Mouse (Mus musculus): ENCODE measurements around the gene Olfr691. TPM values are rescaled to one million over a fixed set of nuclear protein-coding genes. Genes with fewer than 3 reads are reported as not detected.
"Not testable (repeated sequence)": the region's sequence is repeated elsewhere in the genome, so short reads cannot be mapped to it uniquely, and the experiment has no call there.

Gene Olfr691
- 1 to 10 TPM in 1 of 2 experiments, under 1 TPM in 1; 0.73 to 1.2 TPM for total RNA-seq (2021)

DNA sequence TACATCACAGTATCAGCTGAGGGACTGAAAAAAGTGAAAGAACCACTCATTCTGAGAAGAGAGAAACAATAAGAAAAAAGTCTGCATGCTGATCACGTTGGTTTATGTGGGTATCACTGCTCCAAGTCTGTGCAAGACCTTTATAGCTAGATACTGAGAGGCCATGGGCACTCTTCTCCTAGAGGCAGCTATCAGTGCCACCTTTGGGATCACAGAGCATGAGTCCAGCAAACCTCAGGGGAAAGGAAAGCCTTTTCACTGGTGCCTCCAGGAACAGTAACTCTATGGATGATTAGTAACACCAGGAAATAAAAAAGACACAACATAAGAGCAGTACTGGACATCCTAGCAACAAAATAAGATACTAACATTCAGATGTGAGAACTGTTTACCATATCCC, at the start of gene Olfr691:
Olfr691 (minus strand) TSS at position 101 of the 400 bp plus-strand sequence.
- no peak for DNase-seq (ENCODE audit: low spot score in 2 of 2)
- intact Hi-C loops (cut with DNase I) = no loop called here

DNA sequence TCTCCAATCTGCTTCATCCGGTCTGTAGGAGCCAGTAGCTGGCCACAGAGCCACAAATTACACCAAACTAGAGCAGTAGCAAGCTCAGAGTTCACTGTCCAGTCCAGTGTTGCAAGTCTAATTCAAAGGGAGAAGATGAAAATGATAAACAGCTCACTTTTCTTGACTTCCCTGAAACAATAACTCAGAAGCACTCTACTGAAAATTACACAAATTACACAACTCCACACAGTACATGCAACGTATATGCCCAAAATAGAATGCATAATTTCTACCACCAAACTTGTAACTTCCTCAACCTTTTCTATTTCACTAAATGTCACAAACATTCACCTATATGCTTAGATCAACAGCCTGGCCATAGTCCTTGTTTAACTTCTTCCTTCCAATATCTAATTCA, 48.2 kb upstream of the Olfr691 start:
- intact Hi-C loops (cut with DNase I) = no loop called here
- DNase-seq (ENCODE audit: low spot score in 2 of 2) = no peak

DNA sequence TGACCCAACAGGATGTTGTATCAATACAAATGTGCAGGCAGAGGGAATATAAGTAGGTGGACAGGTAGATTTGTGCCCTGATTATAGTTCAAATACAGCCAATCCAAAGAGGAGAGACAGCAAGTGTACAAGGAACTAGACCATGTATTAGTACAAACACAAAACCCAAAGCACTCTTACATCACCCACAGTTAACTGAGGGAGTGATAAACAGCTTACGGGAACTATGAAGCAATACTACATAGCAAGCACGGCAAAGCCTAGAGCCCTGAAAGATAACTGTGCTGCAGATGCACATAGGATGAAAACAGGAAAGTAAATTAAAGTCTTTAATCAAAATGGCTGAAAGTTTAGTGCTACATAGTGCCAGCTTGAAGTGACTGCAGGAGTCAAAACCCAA, 45.6 kb upstream of the Olfr691 start:
- intact Hi-C loops (cut with DNase I) = no loop called here
- DNase-seq (ENCODE audit: low spot score in 2 of 2) = no peak

DNA sequence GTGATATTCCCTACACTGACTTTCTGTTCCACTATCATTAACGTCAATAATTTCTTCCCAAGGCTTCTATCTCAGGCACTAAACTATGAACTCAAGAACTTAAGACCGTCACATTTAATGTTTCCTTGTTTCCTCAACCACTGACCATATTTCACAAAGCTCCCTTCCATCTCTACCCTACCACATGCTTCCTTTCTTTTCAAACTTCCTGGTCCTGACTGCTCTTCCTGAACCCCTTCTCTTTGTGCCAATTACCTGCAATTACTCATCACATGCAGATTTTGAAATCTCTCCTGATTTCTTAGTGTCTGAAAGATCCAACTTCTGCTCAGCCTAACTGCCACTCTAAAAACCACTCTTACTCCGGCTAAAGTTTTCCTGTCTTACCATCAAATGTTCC, 38.3 kb upstream of the Olfr691 start:
- DNase-seq (ENCODE audit: low spot score in 2 of 2) = no peak
- intact Hi-C loops (cut with DNase I) = no loop called here

DNA sequence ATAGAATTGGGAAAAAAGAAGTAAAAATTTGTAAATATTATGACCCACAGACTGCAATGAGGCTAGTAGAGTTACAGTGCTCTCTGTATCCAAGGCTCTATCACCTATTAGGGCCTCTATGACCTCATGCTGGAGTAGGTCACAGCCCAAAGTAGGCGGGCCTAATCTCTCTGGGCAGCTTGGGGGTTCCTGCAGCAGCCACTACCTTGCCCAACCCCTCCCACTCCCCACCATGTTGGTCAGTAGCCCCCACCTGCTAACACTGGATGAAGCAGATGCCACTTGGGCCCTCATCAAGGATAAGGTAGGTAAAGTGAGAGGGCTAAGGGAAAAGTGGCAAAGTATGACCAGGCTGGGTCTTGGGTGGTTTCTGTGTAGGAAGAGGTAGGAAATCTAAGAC, 32.8 kb upstream of the Olfr691 start, which contains the start of gene Gm5901:
Gm5901 (plus strand) TSS at position 173 of the 400 bp plus-strand sequence.
- no peak for DNase-seq (ENCODE audit: low spot score in 2 of 2)
- intact Hi-C loops (cut with DNase I) = no loop called here

DNA sequence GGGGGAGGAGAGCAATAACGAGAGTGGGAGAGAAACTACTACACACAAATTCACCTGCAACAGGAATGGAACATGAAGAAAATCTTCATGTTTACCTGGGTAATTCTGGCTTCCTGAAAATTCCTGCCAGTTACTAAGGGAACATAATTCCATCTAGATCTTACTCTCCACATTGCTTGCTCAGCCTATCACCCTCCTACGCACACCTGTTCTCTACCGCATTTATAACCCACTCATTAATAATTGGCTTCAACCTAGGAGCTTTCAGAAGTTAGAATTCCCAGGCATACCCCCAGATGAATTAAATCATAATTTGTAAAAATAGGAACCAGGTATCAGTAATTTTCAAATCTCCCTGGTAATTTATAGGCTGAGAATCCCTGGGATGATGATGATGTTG, 31.9 kb upstream of the Olfr691 start:
- peak in 1 of 2 experiments; percentile 17 for DNase-seq (ENCODE audit: low spot score in 2 of 2)
- intact Hi-C loops (cut with DNase I) = no loop called here

DNA sequence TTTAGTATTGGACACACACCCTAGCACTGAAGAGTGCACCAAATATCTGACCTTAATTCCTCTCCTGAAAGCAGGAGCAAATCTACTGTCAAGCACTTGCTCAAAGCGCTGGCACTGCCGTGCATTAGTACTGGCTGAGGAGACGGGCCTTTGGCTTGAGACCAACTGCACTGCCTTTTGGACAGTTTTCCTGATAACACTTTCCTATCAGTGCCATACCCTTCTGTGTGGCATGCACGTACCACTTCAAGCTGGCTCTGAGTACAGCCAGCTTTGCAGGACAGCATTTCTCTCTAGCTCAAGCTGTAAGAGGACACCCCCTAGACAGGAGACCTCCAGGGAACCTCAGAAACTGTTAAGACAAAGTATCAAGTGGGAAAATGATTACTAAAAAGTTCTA, 31.4 kb upstream of the Olfr691 start:
- intact Hi-C loops (cut with DNase I) = no loop called here
- DNase-seq (ENCODE audit: low spot score in 2 of 2) = no peak

DNA sequence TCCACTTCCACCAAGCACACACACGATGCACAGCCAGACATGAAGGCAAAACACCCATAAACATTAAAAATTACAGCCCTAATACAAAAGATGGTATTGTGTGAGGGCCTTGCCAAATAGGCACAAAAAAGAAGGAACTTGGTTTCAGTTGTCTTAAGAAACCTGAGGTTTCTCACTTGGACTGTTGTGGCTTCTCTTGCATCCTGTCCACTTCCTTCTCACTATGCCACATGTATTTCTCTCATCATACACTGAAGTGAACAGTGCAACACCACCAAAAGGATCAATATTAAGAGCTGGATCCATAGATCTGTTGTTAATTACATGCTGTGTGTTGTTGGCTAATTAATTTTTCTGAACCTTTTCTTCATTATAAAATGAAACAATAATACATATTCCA, 30.8 kb upstream of the Olfr691 start:
- intact Hi-C loops (cut with DNase I) = no loop called here
- DNase-seq (ENCODE audit: low spot score in 2 of 2) = no peak

DNA sequence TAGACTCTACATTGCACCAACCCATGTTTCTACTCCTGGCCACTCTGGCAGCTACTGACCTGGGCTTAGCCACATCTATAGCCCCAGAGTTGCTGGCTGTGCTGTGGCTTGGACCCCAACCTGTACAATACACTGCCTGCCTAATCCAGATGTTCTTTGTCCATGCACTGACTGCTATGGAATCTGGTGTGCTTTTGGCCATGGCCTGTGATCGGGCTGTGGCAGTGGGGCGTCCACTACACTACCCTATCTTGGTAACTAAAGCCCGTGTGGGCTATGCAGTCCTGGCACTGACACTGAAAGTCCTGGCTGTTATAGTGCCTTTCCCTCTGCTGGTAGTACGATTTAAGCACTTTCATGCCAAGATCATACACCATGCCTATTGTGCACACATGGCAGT, 26.5 kb upstream of the Olfr691 start:
- DNase-seq (ENCODE audit: low spot score in 2 of 2) = no peak
- intact Hi-C loops (cut with DNase I) = no loop called here

DNA sequence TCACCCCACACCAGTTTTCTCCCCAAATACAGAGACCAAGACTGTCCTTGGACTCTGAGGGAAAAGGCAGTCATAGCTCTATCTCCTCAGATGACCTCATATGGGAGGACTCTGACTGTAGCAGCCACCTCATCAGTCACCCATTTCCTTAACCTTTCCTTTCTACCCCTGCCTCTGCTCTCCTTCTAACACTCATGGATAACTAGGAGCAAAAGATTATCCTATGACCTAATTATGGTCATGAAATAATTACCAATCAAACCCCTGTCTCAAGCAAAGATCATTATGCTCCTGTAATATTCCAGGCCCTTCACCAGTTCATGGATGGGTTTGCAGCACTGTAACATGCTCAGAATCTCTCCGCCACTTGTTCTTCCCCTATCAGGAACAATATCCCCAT, 25.9 kb upstream of the Olfr691 start, which contains the start of gene Olfr692:
Olfr692 (plus strand) TSS at position 301 of the 400 bp plus-strand sequence.
- no peak for DNase-seq (ENCODE audit: low spot score in 2 of 2)
- intact Hi-C loops (cut with DNase I) = no loop called here

DNA sequence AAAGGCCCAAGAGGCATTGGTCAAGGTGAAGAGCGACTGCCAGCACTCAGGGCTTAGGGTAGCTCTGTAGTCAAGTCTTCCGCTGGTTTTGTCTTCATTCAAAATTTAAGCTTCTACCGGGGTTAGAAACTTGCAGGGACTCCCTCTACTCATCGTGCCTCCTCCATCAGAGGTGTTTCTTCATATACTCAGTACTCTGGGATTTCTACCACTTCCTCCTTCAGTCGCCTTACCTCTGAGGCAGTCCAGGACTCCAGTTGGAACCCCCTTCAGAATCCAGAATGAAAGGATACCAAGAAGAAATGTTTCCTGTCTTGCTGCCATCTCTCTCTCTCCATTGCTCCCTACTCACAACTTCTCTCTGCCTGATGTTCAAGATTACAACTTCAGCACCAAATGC, 25.2 kb upstream of the Olfr691 start:
- intact Hi-C loops (cut with DNase I) = no loop called here
- DNase-seq (ENCODE audit: low spot score in 2 of 2) = no peak

DNA sequence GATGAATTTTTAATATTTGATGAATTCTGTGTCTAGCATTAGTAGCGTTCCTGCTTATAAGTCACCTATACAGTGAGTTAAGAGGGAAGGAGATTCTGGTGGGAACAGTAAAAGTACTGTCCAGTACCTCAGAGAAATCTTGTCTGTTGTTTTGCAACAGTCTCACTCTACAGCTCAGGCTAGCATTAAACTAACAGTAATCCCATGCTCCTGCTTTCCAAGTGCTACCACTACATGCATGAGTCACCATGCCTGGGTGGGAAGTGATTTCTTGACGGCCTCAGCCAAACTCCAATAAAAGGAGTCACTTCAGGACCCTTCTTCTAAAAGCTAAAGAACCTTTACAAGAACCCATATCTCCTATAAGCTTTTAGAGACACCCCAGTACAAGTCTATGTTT, 19.6 kb upstream of the Olfr691 start:
- no peak for DNase-seq (ENCODE audit: low spot score in 2 of 2)
- intact Hi-C loops (cut with DNase I) = no loop called here

DNA sequence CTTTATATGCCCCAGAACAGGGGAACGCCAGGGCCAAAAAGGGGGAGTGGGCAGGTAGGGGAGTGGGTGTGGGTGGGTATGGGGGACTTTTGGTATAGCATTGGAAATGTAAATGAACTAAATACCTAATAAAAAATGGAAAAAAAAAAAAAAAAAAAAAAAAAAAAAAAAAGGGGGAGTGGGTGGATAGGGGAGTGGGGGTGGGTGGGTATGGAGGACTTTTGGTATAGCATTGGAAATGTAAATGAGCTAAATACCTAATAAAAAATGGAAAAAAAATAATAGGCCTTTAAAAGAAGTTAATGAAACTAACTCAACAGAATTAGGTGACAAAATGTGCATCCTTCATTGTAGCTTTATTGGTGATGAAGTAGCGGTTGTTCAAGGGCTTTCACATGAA, 14.4 kb upstream of the Olfr691 start:
- intact Hi-C loops (cut with DNase I); DNase-seq (ENCODE audit: low spot score in 2 of 2): not testable (repeated sequence)

DNA sequence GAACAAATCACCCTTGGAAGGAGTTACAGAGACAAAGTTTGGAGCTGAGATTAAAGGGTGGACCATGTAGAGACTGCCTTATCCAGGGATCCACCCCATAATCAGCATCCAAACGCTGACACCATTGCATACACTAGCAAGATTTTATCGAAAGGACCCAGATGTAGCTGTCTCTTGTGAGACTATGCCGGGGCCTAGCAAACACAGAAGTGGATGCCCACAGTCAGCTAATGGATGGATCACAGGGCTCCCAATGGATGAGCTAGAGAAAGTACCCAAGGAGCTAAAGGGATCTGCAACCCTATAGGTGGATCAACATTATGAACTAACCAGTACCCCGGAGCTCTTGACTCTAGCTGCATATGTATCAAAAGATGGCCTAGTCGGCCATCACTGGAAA, 14.0 kb upstream of the Olfr691 start:
- DNase-seq (ENCODE audit: low spot score in 2 of 2); intact Hi-C loops (cut with DNase I): not testable (repeated sequence)

DNA sequence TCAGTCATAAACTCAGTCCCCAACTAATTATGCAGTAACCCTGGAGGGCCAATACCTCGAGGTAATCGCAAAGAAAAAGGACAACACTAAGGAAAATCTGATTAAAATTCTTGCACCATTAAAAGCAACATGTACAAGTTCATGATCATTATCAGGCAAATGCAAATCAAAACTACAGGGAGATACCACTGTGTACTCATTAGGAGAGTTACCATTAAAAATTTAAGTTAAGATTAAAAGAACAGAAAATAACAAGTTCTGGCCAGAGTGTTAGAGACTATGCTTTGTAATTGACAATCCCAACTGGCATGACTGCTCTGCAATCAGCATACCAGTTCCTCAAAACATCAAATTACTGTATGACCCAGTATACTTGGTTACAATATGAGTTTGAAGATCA, 682 bp upstream of the Olfr691 start:
- no peak for DNase-seq (ENCODE audit: low spot score in 2 of 2)
- intact Hi-C loops (cut with DNase I) = no loop called here

DNA sequence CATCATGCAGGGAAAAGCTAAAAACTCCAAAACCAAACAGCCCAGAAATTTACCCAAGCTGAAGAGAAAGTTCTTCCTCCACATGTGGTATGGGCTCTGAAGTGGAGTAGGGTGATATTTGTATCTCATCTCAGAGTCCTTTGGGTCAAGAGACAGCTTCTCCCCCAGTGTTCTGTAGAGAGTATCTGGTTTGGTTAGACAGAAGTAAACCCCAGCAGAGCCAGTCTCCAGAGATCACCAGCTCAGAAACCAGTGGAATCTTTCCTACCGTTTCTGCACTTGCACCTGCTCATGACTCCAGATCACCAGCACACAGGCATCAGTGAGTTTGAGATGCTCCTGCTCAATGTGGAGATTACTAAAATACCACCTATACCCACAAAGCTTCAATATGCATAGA, 8.1 kb downstream of the Olfr691 start, which contains the start of gene Olfr690:
Olfr690 (minus strand) TSS at position 101 of the 400 bp plus-strand sequence.
- intact Hi-C loops (cut with DNase I) = no loop called here
- DNase-seq (ENCODE audit: low spot score in 2 of 2) = no peak

DNA sequence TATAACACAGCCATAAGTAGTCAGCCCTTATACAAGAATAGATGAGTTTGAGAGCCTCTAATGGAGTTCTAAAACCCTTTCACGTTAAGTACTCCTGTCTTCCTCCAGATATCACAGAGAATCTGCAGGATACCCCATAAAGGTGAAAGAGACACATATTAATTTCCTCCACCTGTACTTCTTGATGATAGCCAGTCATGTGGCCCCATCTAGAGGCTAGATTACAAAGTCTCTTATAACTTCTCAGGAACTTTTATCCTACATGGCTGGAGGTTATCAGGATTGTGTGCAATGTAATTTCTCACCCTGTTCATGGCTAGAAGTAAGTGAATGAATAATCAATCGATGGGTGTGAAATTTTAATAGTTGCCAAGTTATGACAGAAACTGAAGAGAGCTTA, 16.8 kb downstream of the Olfr691 start:
- DNase-seq (ENCODE audit: low spot score in 2 of 2) = no peak
- intact Hi-C loops (cut with DNase I) = no loop called here

DNA sequence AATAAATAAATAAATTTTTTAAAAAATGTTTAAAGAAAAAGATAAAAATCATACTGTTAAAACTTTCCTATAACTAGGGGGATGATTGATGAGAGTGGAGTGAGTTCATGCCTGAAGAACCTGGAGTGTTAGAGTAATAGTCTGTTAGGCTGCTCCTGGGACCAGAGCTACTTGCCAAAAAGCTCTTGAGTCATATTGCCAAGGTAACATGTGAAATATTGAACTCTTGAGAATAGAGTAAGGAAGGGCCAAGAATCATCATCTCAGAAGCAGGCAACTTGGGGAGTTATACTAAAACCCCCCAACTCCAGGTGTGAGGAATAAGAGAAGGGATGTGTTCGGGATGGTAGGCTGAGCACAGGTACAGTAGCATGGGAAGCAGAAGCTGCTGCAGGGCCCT, 31.2 kb downstream of the Olfr691 start, which contains the start of gene Olfr689:
Olfr689 (plus strand) TSS at position 301 of the 400 bp plus-strand sequence.
- no peak for DNase-seq (ENCODE audit: low spot score in 2 of 2)
- intact Hi-C loops (cut with DNase I) = no loop called here

DNA sequence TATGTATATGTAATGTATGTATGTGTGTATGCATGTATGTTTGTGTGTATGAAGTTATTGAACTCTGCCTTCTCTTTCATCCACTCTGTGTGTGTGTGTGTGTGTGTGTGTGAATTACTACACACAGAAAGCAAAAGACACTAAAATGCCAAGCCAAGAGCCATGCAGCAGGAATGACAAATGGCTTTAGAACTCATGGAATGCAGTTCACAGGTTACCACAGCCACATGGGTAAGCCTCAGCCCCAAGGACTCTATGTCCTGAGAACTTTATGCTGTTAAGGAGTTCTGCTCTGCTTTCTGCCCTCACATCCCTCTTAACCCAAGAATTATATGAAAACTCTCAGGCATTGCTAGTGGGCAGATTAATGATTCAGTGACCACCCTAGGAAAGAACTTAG, 52.0 kb downstream of the Olfr691 start:
- DNase-seq (ENCODE audit: low spot score in 2 of 2) = no peak
- intact Hi-C loops (cut with DNase I) = no loop called here

DNA sequence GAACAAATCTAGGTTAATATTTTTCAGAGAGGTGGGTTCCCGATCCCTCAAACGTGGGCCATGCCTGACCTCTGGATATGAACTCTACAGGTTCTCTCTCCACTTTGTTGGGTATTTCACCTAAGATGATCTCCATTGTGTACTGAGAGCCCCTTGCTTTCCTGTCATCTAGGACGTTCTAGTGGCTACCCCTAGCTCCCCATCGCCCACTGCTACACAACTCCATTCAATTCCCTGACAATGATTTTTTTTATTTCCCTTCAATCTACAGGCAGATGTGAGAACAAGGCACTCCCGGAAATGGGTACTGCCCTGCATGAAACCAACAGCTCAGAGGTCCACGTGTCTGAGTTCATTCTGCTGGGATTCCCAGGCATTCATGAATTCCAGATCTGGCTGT, 54.3 kb downstream of the Olfr691 start, which contains the start of gene Olfr688:
Olfr688 (plus strand) TSS at position 301 of the 400 bp plus-strand sequence.
- DNase-seq (ENCODE audit: low spot score in 2 of 2) = no peak
- intact Hi-C loops (cut with DNase I) = no loop called here

All from left cerebral cortex, postnatal 25 days (tissue).